Mouse (Mus musculus): ENCODE results near the gene Nol11. TPM values are rescaled to one million over a fixed set of nuclear protein-coding genes. Genes with fewer than 3 reads are reported as not detected.

The Nol11 gene
- polyA plus RNA-seq, 1 experiment from 2014 or later = 46.1 TPM

Other genes with a start within 250 kb of the Nol11 start
- gene Kpna2, start 189.8 kb downstream of the Nol11 start, polyA plus RNA-seq (2015; fragmentation: Nextera tagmentation; extraction: Ambion mirVana) = 427 and 439 TPM in 2 replicates
- 2.2 and 2.8 TPM in 2 replicates for gene 1810010H24Rik, start 163.7 kb downstream of the Nol11 start, polyA plus RNA-seq (2015; fragmentation: Nextera tagmentation; extraction: Ambion mirVana)
- gene Bptf, start 57.3 kb downstream of the Nol11 start, polyA plus RNA-seq (2015; fragmentation: Nextera tagmentation; extraction: Ambion mirVana) = 35.3 and 54.9 TPM in 2 replicates